Mouse (Mus musculus) liver, adult 2 months (tissue): ENCODE results near the gene Pip4k2a.

Source experiments
- CTCF ChIP-seq: fragments of 200-500 bp; IDR thresholded peaks from 2 replicates; pipeline ENCODE4 v1.5.1; 2011; ENCODE audit warnings: low read depth, low read length, control low read depth
- POLR2A ChIP-seq: fragments of 200-500 bp; IDR thresholded peaks from 2 replicates; pipeline ENCODE4 v1.6.1; 2011; ENCODE audit warnings: low read length, control low read depth; ENCODE audit not compliant: insufficient read depth; ENCODE audit errors: extremely low read depth

GRCm38 (mm10) chr2:18900635-18901034, 97.3 kb downstream of the Pip4k2a start:
- no peak for TF ChIP-seq POLR2A
- TF ChIP-seq CTCF, result no peak
